Mouse (Mus musculus): Measurements from ENCODE around the gene Arhgef10l. TPM values are rescaled to one million over a fixed set of nuclear protein-coding genes. Genes with fewer than 3 reads are reported as not detected.

Arhgef10l gene
- polyA plus RNA-seq, 1 experiment, result 34.6 TPM

DNA sequence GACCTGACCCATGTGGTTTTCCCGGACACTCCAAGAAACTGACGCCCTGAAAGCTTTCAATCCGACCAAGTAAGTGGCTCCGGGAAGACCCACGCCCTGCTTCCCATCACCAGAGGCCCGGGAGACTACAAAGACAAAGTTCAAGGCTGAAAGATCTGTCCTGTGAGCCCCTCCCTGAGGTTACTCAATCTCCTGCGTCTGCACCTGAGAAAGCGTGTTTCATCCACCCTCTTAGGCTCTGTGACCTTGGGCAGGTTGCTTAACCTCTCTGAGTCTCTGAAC, 25.6 kb downstream of the Arhgef10l start:
- H3K4me3 ChIP-seq (replicated peaks; ENCODE audit: extremely low read depth, low read depth, low read length), result no peak overlapping the region
- H3K4me1 ChIP-seq (ENCODE audit: control insufficient read depth, insufficient read depth, low read length), result no peaks in the 10 kb centered on the region
- TF ChIP-seq CTCF (IDR thresholded peaks at IDR 0.05; ENCODE audit: insufficient read depth, low read length) (no peak), POLR2A (IDR thresholded peaks at IDR 0.05; ENCODE audit: borderline replicate concordance, extremely low read depth, low read depth, low read length) (no peak)
- no peak for DNase-seq
- 73% methylated on average over 8 of the region's 8 CpGs for WGBS

DNA sequence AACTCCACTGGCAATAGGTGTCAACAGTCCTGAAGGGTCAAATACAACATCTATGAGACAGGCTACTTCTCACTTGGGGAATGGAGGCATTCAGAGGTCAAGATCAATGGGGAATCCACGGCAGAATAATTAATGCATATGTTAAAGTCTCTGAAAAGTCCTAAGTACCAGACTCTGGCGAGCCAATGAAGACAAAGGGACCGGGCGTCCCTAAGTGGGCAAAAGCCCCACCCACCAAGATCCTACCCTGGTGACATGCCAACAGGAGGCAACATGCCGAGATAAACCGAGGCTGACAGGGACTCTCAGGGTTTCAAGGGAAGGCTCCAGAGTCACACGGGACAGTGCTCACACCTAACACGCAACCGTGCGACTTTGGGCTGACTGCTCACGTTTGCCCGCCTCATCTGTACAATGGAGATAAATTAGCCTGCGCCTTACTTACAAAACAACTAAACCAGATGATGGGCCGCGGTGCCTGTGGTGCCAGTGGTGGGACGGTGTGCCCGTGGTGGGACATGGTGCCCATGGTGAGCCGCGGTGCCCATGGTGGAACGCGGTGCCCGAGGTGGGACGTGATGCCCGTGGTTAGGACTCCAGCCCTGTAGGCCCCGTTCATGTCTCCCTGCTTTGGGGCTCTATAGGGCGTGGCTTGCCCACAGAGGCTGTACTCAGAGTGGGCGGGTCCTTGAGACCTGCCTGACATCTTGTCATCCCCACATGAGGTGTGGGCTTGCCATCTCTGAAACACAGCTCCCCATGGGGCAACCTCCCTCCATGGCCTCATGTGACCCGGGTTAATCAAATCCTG, 26.2 kb downstream of the Arhgef10l start:
- 91% methylated on average over 28 of the region's 28 CpGs for WGBS
- H3K4me3 ChIP-seq (replicated peaks; ENCODE audit: extremely low read depth, low read depth, low read length), result no peak overlapping the region
- H3K4me1 ChIP-seq (ENCODE audit: control insufficient read depth, insufficient read depth, low read length), result no peaks in the 10 kb centered on the region
- TF ChIP-seq POLR2A (IDR thresholded peaks at IDR 0.05; ENCODE audit: borderline replicate concordance, extremely low read depth, low read depth, low read length) (no peak), CTCF (IDR thresholded peaks at IDR 0.05; ENCODE audit: insufficient read depth, low read length) (no peak)
- no peak for DNase-seq

DNA sequence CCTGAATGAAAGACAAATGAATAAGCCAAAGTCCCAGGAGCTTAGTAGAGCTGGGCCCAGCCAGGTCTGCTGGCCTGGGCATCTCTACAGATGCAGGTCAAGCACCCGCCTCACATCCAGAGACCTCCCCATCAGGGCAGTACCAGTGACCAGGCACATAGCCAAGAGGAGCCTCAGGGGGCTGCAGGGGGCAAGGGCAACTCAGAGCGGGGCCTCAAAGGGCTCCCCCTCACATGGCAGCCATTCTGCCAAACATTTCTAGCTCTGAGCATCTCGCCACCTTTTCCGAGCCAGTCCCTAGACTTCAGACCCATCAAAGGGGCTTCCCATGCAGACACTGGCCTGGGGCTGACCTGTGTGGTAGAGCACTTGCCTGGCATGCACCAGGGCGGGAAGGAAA, 27.2 kb downstream of the Arhgef10l start:
- Histone ChIP-seq H3K4me3 (replicated peaks; ENCODE audit: extremely low read depth, low read depth, low read length) (no peak overlapping the region), H3K4me1 (ENCODE audit: control insufficient read depth, insufficient read depth, low read length) (no peaks in the 10 kb centered on the region)
- WGBS, result 91% methylated on average over 5 of the region's 5 CpGs
- DNase-seq, result no peak
- TF ChIP-seq POLR2A (IDR thresholded peaks at IDR 0.05; ENCODE audit: borderline replicate concordance, extremely low read depth, low read depth, low read length) (no peak), CTCF (IDR thresholded peaks at IDR 0.05; ENCODE audit: insufficient read depth, low read length) (no peak)

DNA sequence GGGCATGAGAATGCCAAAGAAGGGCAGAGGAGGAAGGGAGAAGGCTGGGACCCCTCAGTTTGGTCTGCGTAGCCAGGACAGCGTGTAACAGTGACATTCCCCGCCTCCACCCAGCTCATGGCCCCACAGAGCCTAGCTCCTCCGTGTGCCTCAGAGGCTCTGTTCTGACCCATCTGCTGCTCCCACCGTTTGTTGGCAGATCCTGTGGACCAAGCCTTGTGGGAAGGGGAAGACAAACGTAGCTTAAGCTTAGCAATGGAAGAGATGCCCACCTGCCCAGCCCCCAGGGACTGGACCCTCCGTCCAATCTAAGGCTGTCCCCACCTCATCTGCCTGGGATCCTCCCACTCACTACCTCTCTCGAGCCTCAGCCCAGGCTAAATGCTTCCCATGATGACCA, 28.5 kb downstream of the Arhgef10l start:
- WGBS, result 70% methylated on average over 8 of the region's 8 CpGs
- Histone ChIP-seq H3K4me1 (ENCODE audit: control insufficient read depth, insufficient read depth, low read length) (no peaks in the 10 kb centered on the region), H3K4me3 (replicated peaks; ENCODE audit: extremely low read depth, low read depth, low read length) (no peak overlapping the region)
- TF ChIP-seq CTCF (IDR thresholded peaks at IDR 0.05; ENCODE audit: insufficient read depth, low read length), result no peak
- TF ChIP-seq POLR2A (IDR thresholded peaks at IDR 0.05; ENCODE audit: borderline replicate concordance, extremely low read depth, low read depth, low read length), result no peak
- DNase-seq, result no peak

DNA sequence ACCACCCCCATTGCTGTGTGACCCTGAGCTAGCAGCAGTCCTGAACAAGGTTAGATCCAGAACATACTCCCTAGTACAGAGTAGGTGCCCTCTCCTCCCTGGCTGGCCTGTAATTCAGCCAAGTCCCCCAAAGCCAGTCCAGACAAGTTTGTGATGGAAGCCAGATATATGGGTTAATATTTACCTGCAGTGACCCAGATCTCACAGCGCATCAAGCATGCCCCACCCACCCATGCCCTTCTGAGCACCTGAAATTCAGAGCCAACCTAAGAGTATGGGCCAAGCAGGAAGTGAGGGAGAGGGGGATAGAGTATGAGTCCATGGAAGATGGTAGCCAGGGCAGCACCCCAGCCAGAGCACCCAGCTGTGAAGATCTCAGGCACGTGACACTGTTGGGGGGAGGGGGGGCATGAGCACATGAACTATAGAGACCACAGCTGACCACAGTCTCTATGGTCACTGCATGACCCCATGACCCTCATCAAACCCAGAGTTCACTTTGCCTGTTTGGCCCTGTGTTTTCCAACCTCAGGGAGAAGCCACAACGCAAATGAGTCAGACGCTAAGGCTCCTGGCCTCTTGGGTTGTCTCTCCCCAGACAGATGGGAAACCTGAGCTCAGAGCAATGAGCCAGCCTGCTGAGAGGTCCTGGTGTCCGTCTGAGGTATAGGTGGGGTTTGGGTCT, 29.4 kb downstream of the Arhgef10l start:
- Histone ChIP-seq H3K4me1 (ENCODE audit: control insufficient read depth, insufficient read depth, low read length) (no peaks in the 10 kb centered on the region), H3K4me3 (replicated peaks; ENCODE audit: extremely low read depth, low read depth, low read length) (no peak overlapping the region)
- no peak for DNase-seq
- 63% methylated on average over 5 of the region's 5 CpGs for WGBS
- no peak for TF ChIP-seq CTCF (IDR thresholded peaks at IDR 0.05; ENCODE audit: insufficient read depth, low read length)
- no peak for TF ChIP-seq POLR2A (IDR thresholded peaks at IDR 0.05; ENCODE audit: borderline replicate concordance, extremely low read depth, low read depth, low read length)

DNA sequence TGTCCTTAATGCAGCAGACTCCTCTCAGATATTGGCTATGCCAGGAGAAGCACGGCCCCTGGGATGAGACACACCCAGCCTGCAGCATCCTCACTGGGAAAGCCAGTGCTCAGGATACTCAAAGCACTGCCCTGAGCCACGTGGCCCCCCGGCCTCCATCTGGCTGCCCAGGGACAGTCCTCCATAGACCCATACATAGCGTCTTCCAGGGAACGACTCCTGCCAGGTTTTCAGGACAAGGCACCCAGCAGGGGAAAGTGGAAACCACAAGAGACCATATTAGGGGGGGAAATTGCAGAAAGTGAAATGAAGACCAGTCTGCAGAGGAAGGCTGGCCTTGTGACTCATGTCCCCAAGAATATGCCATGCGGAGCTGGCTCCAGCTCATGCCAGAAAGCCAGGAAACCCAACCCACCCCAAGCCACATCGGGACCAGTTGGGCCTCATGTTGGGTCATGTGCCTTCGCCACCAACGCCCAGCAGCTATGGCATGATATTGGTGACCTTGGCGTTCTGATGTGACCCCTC, 30.9 kb downstream of the Arhgef10l start:
- H3K4me3 ChIP-seq (replicated peaks; ENCODE audit: extremely low read depth, low read depth, low read length), result no peak overlapping the region
- 73% methylated on average over 10 of the region's 10 CpGs for WGBS
- no peak for DNase-seq
- H3K4me1 ChIP-seq (ENCODE audit: control insufficient read depth, insufficient read depth, low read length), result peaks cover 6% of the 10 kb centered on the region; the same call in 1 of the 2 replicates
- no peak for TF ChIP-seq CTCF (IDR thresholded peaks at IDR 0.05; ENCODE audit: insufficient read depth, low read length)
- no peak for TF ChIP-seq POLR2A (IDR thresholded peaks at IDR 0.05; ENCODE audit: borderline replicate concordance, extremely low read depth, low read depth, low read length)

DNA sequence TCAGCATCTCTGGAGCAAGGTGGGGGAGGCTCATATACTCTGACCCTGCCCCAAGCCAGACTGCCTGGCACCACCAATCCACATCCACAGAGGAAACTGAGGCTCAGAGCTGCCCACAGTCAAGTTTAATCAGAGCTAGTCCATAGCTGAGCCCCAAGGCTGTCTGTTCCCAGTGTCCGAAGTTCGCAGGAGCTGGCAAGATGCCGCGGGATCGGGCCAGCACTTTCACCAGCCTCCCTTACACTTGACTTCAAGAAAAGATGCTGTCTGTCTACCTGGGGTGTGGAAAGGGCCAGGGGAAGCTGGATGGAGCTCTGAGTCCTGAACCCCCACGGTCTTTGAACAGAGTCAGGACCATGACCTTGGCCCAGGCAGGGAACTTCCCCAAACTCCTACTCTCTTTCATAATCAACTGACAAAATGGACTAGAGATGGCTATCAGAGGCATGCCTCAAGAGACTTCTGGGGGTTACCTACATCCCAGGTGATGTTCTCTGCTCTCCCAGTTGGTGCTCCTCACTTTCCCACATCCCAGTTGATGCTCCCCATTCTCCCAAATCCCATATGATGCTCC, 34.4 kb downstream of the Arhgef10l start:
- TF ChIP-seq CTCF (IDR thresholded peaks at IDR 0.05; ENCODE audit: insufficient read depth, low read length) (no peak), POLR2A (IDR thresholded peaks at IDR 0.05; ENCODE audit: borderline replicate concordance, extremely low read depth, low read depth, low read length) (no peak)
- Histone ChIP-seq H3K4me1 (ENCODE audit: control insufficient read depth, insufficient read depth, low read length) (peaks cover 10% of the 10 kb centered on the region), H3K4me3 (replicated peaks; ENCODE audit: extremely low read depth, low read depth, low read length) (no peak overlapping the region)
- WGBS, result 64% methylated on average over 6 of the region's 6 CpGs
- no peak for DNase-seq

DNA sequence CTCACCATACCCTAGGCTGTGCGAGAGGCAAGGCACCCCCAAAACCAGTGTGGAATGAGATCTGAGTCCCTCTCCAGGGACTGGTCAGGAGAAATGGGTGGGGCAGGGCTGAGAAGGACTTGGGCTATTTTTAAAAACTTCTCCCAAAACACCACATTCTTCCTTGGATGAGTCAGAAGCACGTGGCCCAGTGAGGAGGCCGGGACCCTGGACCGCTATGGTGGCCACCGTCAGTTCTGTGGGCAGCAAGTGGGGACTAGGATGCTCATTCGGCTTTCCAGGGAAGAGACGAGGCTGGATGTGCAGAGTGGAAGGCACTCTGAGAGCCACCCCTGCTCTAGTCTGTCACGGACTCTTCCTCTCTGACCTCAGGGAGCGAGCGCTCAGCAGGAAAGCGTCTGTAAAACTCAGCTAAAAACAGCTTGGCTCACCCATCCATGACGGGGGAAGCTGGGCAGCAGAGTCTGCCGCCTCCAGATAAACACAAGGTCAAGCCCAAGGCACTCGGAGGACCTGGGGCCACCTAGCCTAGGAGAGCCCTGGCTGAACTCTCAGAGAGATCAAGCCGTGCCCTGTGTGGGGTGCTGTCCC, 35.1 kb downstream of the Arhgef10l start:
- peak; percentile 20 for DNase-seq
- Histone ChIP-seq H3K4me1 (ENCODE audit: control insufficient read depth, insufficient read depth, low read length) (peaks cover 10% of the 10 kb centered on the region), H3K4me3 (replicated peaks; ENCODE audit: extremely low read depth, low read depth, low read length) (no peak overlapping the region)
- TF ChIP-seq CTCF (IDR thresholded peaks at IDR 0.05; ENCODE audit: insufficient read depth, low read length) (no peak), POLR2A (IDR thresholded peaks at IDR 0.05; ENCODE audit: borderline replicate concordance, extremely low read depth, low read depth, low read length) (peak; percentile 34; the same call in 1 of the 2 replicates)
- 28% methylated on average over 15 of the region's 15 CpGs for WGBS

DNA sequence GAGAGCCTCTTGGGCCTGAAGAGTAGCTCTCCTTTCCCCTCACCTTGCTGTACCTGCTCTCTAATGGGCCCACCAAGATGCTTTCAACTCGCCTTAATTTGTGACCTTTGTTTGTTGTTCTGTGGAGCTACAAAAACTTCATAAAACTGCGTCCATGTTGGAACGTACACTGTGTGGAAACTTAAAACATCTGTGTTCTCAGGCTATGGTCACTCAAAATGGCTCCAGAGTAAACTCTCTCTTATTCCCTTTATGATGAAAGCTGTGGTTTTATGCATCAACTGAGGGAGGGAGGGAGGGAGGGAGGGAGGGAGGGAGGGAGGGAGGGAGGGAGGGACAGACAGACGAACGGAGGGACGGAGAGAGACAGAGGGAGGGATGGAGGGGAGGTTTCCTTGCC, 35.7 kb downstream of the Arhgef10l start:
- Histone ChIP-seq H3K4me3 (replicated peaks; ENCODE audit: extremely low read depth, low read depth, low read length) (no peak overlapping the region), H3K4me1 (ENCODE audit: control insufficient read depth, insufficient read depth, low read length) (peaks cover 10% of the 10 kb centered on the region)
- 48% methylated on average over 6 of the region's 6 CpGs for WGBS
- DNase-seq, result no peak
- no peak for TF ChIP-seq POLR2A (IDR thresholded peaks at IDR 0.05; ENCODE audit: borderline replicate concordance, extremely low read depth, low read depth, low read length)
- no peak for TF ChIP-seq CTCF (IDR thresholded peaks at IDR 0.05; ENCODE audit: insufficient read depth, low read length)

All from lung, adult 2 months (tissue).